Mouse (Mus musculus): Measurements from ENCODE around the gene Gpatch2l.
A peak's percentile ranks its signal among the peaks of the same experiment; 100 is the strongest.

The Gpatch2l gene

GRCm38 (mm10) chr12:86280000-86280399 lies 38.3 kb downstream of the Gpatch2l start:
- no peak for DNase-seq

- no peak for DNase-seq
Observed at GRCm38 (mm10) chr12:86285704-86286103, 44.0 kb downstream of the Gpatch2l start.

GRCm38 (mm10) chr12:86297450-86297849 lies 55.8 kb downstream of the Gpatch2l start:
- DNase-seq: no peak

GRCm38 (mm10) chr12:86302973-86303372 lies 61.3 kb downstream of the Gpatch2l start:
- no peak for DNase-seq

- DNase-seq: no peak
Observed at GRCm38 (mm10) chr12:86305045-86305444, 63.4 kb downstream of the Gpatch2l start.

GRCm38 (mm10) chr12:86305635-86306243 lies 64.1 kb downstream of the Gpatch2l start:
- peak; percentile 5 for DNase-seq

GRCm38 (mm10) chr12:86309474-86309873 lies 67.8 kb downstream of the Gpatch2l start:
- DNase-seq: no peak

GRCm38 (mm10) chr12:86309902-86310301 lies 68.2 kb downstream of the Gpatch2l start:
- DNase-seq: no peak

GRCm38 (mm10) chr12:86320629-86321028 lies 79.0 kb downstream of the Gpatch2l start:
- no peak for DNase-seq

- no peak for DNase-seq
Observed at GRCm38 (mm10) chr12:86324297-86324696, 82.6 kb downstream of the Gpatch2l start.

- no peak for DNase-seq
Observed at GRCm38 (mm10) chr12:86329813-86330212, 88.2 kb downstream of the Gpatch2l start.

- DNase-seq: no peak
Observed at GRCm38 (mm10) chr12:86330684-86331083, 89.0 kb downstream of the Gpatch2l start.

- DNase-seq: no peak
Observed at GRCm38 (mm10) chr12:86331248-86331647, 89.6 kb downstream of the Gpatch2l start.

- no peak for DNase-seq
Observed at GRCm38 (mm10) chr12:86336209-86336608, 94.6 kb downstream of the Gpatch2l start.

- DNase-seq: no peak
Observed at GRCm38 (mm10) chr12:86336887-86337286, 95.2 kb downstream of the Gpatch2l start.

Measured in right cerebral cortex, adult 18-20 months (tissue).